Mouse (Mus musculus) liver, embryonic 14.5 days (tissue): ENCODE measurements at regions not wholly inside any gene's neighbourhood (a gene's known extent, or its start where the extent isn't known, plus 50 kb on each side); places are given as distances from the start of the nearest gene placed in this dataset.

Source experiments
- ATAC-seq: fragments of 200-750 bp; cut with Nextera tagmentation; 2 replicates; pipeline ENCODE4 v1.8.0; 2017; ENCODE audit warnings: moderate number of reproducible peaks, mild to moderate bottlenecking, moderate library complexity; ENCODE audit not compliant: insufficient read depth
- DNase-seq, 3 experiments: peaks; one replicate each; pipeline ENCODE4 v3.0.0-alpha.2; 2012 to 2013; ENCODE audit warnings: low read depth in 3 of 3, low spot score in 3 of 3
- H3K27ac ChIP-seq: fragments of 300-500 bp; sonication (generic); 2 replicates; pipeline ENCODE4 v1.5.1; 2014; ENCODE audit warnings: moderate library complexity, mild to moderate bottlenecking, control low read depth, inconsistent platforms
- H3K27me3 ChIP-seq: fragments of 300-500 bp; sonication (generic); 2 replicates; pipeline ENCODE4 v1.6.1; 2014; ENCODE audit warnings: mild to moderate bottlenecking, low read length, moderate library complexity; ENCODE audit not compliant: control insufficient read depth, insufficient read depth
- H3K36me3 ChIP-seq: fragments of 300-500 bp; sonication (generic); replicated peaks from 2 replicates; pipeline ENCODE4 v1.6.1; 2014; ENCODE audit warnings: low read depth; ENCODE audit not compliant: control insufficient read depth, insufficient read depth
- H3K4me1 ChIP-seq, 2 experiments: fragments of 200-500 bp in 1 of 2; fragments of 300-500 bp in 1 of 2; sonication (generic) in 1 of 2; replicated peaks; 2 replicates each; pipeline ENCODE4 v1.6.1; 2012 to 2014; ENCODE audit warnings: antibody characterized with exemption in 1 of 2, inconsistent platforms in 1 of 2, low read length in 1 of 2; ENCODE audit not compliant: control insufficient read depth in 2 of 2, insufficient read depth in 2 of 2
- H3K4me2 ChIP-seq: fragments of 300-500 bp; sonication (generic); 2 replicates; pipeline ENCODE4 v1.6.1; 2014; ENCODE audit warnings: low read depth, mild to moderate bottlenecking, control low read depth, moderate library complexity
- H3K4me3 ChIP-seq, 2 experiments: fragments of 200-500 bp in 1 of 2; fragments of 300-500 bp in 1 of 2; sonication (generic) in 1 of 2; 2 replicates each; pipeline ENCODE4 v1.5.1; 2012 to 2014; ENCODE audit warnings: low read depth in 2 of 2, low read length in 2 of 2, mild to moderate bottlenecking in 2 of 2, control low read depth in 1 of 2, inconsistent platforms in 1 of 2, moderate library complexity in 1 of 2; ENCODE audit not compliant: insufficient read depth in 1 of 2
- H3K9ac ChIP-seq: fragments of 300-500 bp; sonication (generic); replicated peaks from 2 replicates; pipeline ENCODE4 v1.6.1; 2014; ENCODE audit warnings: mild to moderate bottlenecking, control low read depth, moderate library complexity
- H3K9me3 ChIP-seq: fragments of 300-500 bp; sonication (generic); 2 replicates; pipeline ENCODE4 v1.6.1; 2016; ENCODE audit warnings: low read length, mixed read lengths; ENCODE audit not compliant: control insufficient read depth
- CTCF ChIP-seq: IDR thresholded peaks from 2 replicates; pipeline ENCODE4 v1.5.1; 2016; ENCODE audit warnings: antibody characterized with exemption, low read depth, control low read depth
- EP300 ChIP-seq: IDR thresholded peaks from 2 replicates; pipeline ENCODE4 v1.6.1; 2016; ENCODE audit warnings: antibody characterized with exemption, low read depth
- WGBS: fragments of 180-500 bp; shearing (Covaris S2); extraction: QIAGEN DNeasy Blood & Tissue Kit; methylation state at CpG from one replicate; pipeline ENCODE4 v1.1.7; 2014; ENCODE audit not compliant: insufficient replicate concordance; 5-methylcytosine and 5-hydroxymethylcytosine counted together

DNA sequence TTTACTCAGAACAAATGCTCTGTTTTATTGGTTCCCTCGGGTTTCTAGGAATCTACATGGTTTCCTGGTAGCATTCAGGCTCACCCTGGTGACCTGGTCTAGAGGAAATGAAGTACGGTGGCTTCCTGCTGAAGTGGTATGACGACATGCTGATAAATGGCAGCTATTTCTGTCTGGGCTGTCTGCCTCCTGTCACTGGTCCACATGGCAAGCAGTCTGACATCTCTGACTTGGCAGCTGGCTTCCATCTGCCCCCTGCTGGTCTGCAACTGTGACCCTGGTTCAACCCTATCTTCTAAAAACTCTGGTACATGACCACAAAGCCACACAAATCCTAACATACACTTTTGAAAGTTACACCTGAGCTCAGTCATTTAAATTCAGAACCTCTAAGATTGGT lies 548.1 kb downstream of the Tm4sf1 start:
- DNase-seq (no peak), ATAC-seq (no peak)
- H3K27ac ChIP-seq, result no peak overlapping the region
- no peaks in the 10 kb centered on the region for H3K36me3 ChIP-seq
- no peaks in the 10 kb centered on the region for H3K9me3 ChIP-seq
- H3K9ac ChIP-seq, result no peak overlapping the region
- no peaks in the 10 kb centered on the region for H3K27me3 ChIP-seq
- WGBS, result 7% methylated on average over 3 of the region's 3 CpGs
- H3K4me1 ChIP-seq, result no peaks in the 10 kb centered on the region
- TF ChIP-seq EP300, result no peak
- peak; percentile 36; the same call in 1 of the 2 replicates for TF ChIP-seq CTCF
- H3K4me2 ChIP-seq, result no peak overlapping the region
- no peak overlapping the region for H3K4me3 ChIP-seq

DNA sequence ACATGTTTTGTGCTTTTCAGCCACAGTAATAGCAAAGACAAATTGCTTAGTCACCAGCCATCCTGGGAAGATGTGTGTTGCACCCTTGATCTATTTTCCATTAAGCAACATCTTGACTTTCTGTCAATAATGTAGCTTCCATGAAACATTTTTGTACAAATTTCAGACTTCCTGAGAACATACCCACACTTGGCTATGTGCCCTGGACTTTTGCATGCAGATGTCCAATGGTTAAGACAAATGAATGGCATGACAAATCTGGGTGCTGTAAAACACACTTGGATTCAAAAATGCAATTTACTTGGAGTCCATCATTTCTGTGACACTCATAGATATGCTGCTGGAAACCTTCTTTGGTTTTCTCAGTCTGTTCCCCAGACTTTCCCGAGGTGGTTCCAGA lies 549.9 kb downstream of the Tm4sf1 start:
- no peak for TF ChIP-seq CTCF
- TF ChIP-seq EP300, result no peak
- no peak overlapping the region for H3K27ac ChIP-seq
- H3K9me3 ChIP-seq, result no peaks in the 10 kb centered on the region
- no peaks in the 10 kb centered on the region for H3K36me3 ChIP-seq
- H3K9ac ChIP-seq, result no peak overlapping the region
- DNase-seq (no peak), ATAC-seq (no peak)
- WGBS, result 40% methylated on average over 1 of the region's 1 CpGs
- H3K4me2 ChIP-seq, result no peak overlapping the region
- H3K27me3 ChIP-seq, result no peaks in the 10 kb centered on the region
- H3K4me3 ChIP-seq, result no peak overlapping the region
- H3K4me1 ChIP-seq, result no peaks in the 10 kb centered on the region

DNA sequence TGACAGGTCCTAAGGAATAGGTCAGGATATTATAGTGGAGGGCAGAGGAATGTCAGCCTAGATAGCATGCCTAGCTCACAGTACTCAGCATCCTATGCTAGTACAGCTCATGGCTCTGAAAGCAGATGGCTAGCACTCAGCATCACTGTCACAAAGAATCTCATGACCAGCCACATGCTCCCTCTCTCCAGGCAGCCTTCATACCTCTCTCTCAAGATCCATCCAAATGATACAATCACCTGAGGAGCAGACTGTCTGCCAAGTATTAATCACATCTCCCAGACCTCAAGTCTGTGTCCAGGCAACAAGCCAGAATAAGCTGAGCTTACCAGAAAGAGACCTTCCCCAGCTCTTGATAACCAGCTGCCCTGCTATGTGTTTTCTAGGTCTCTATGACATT lies 557.4 kb upstream of the Nbea start:
- no peak overlapping the region for H3K9ac ChIP-seq
- H3K27ac ChIP-seq, result no peak overlapping the region
- H3K27me3 ChIP-seq, result no peaks in the 10 kb centered on the region
- H3K4me3 ChIP-seq, result no peak overlapping the region
- no peak for ATAC-seq
- no peak overlapping the region for H3K4me2 ChIP-seq
- no peaks in the 10 kb centered on the region for H3K36me3 ChIP-seq
- no peak for DNase-seq
- H3K4me1 ChIP-seq, result no peaks in the 10 kb centered on the region
- H3K9me3 ChIP-seq, result no peaks in the 10 kb centered on the region
- TF ChIP-seq CTCF, result no peak
- TF ChIP-seq EP300, result no peak

DNA sequence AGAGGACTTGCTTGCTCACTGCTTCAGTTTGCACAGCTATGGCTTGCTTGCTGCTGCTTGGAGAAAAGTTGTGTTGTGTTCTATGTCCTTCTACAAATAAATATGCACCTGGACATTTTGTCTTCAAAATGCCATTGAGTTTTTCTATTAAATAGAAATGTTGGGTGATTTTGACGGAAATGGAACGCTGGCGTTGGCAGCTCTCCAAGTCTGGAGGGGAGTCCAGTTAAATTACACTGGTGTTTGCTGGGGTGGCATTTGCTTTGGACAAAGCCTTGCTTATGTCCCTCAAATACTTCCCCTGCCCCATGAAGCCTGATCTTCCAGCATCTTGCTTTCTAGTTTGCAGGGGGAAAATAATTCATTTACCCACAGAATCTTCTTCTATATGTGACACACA lies 556.0 kb upstream of the Nbea start:
- TF ChIP-seq CTCF (no peak), EP300 (no peak)
- H3K9ac ChIP-seq, result no peak overlapping the region
- H3K4me3 ChIP-seq, result no peak overlapping the region
- no peak overlapping the region for H3K27ac ChIP-seq
- no peak for ATAC-seq
- no peaks in the 10 kb centered on the region for H3K4me1 ChIP-seq
- H3K4me2 ChIP-seq, result no peak overlapping the region
- H3K36me3 ChIP-seq, result no peaks in the 10 kb centered on the region
- 78% methylated on average over 3 of the region's 3 CpGs for WGBS
- H3K27me3 ChIP-seq, result no peaks in the 10 kb centered on the region
- DNase-seq, result no peak
- H3K9me3 ChIP-seq, result no peaks in the 10 kb centered on the region

DNA sequence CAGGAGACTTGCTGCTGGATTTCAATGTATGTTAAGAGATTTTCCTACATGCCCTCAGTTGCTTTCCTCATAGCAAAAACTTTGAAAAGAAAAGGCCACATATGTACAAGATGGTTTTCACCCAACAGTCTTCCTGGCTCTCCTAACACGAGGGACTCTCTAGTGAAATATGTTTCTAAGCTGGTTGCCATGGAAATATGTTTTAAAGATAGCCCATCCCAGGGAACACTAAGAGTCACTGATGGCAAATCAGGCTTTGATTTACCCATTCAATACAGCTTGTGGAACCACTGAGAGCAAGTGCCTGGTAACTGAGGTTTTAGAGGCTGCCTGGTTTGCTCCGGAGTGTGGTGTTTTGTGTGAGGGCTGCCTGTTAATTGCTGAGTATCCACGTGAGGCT lies 547.3 kb upstream of the Nbea start:
- H3K27me3 ChIP-seq, result no peaks in the 10 kb centered on the region
- DNase-seq (no peak), ATAC-seq (no peak)
- H3K4me3 ChIP-seq, result no peak overlapping the region
- H3K4me2 ChIP-seq, result no peak overlapping the region
- H3K27ac ChIP-seq, result no peak overlapping the region
- no peaks in the 10 kb centered on the region for H3K36me3 ChIP-seq
- H3K9me3 ChIP-seq, result no peaks in the 10 kb centered on the region
- no peak overlapping the region for H3K9ac ChIP-seq
- 44% methylated on average over 3 of the region's 3 CpGs for WGBS
- TF ChIP-seq CTCF (no peak), EP300 (no peak)
- no peaks in the 10 kb centered on the region for H3K4me1 ChIP-seq

DNA sequence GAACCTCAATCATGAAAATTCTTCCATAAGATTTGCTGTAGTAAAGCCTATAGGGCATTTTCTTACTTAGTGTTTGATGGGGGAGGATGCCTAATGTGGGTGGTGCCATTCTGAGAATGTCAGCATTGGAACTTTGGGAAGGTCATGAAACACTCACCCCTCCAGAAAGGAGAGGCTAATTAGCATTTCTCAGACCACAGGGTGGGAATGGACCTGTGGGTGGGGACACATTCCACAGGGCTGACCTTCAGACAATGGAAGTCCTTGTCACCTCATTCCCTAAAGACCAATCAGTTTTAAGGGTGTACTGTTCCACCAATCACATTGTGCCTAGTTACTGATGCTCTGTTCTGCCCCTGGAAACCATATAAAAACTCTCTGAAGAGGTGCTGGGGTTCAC lies 541.5 kb upstream of the Nbea start:
- no peak overlapping the region for H3K9ac ChIP-seq
- no peaks in the 10 kb centered on the region for H3K9me3 ChIP-seq
- H3K27me3 ChIP-seq, result no peaks in the 10 kb centered on the region
- no peaks in the 10 kb centered on the region for H3K4me1 ChIP-seq
- H3K36me3 ChIP-seq, result no peaks in the 10 kb centered on the region
- DNase-seq, result no peak
- TF ChIP-seq CTCF, result no peak
- no peak for TF ChIP-seq EP300
- H3K4me2 ChIP-seq, result no peak overlapping the region
- ATAC-seq, result no peak
- H3K4me3 ChIP-seq, result no peak overlapping the region
- no peak overlapping the region for H3K27ac ChIP-seq
